Mouse (Mus musculus): ENCODE measurements around the gene Dner.
A peak's percentile ranks its signal among the peaks of the same experiment; 100 is the strongest.
"Not testable (repeated sequence)": the region's sequence is repeated elsewhere in the genome, so short reads cannot be mapped to it uniquely, and the experiment has no call there.

The Dner gene

GRCm38 (mm10) chr1:84395928-84396327 is 300.1 kb downstream of the Dner start:
- no peak for DNase-seq (ENCODE audit: low spot score)

GRCm38 (mm10) chr1:84390961-84391360 is 305.1 kb downstream of the Dner start:
- DNase-seq (ENCODE audit: low spot score), result no peak

- DNase-seq (ENCODE audit: low spot score), result no peak
Observed at GRCm38 (mm10) chr1:84387616-84388015, 308.4 kb downstream of the Dner start.

GRCm38 (mm10) chr1:84386481-84387146 is 309.4 kb downstream of the Dner start:
- DNase-seq (ENCODE audit: low spot score), result no peak

- DNase-seq (ENCODE audit: low spot score), result no peak
Observed at GRCm38 (mm10) chr1:84382709-84383108, 313.3 kb downstream of the Dner start.

GRCm38 (mm10) chr1:84382064-84382463 is 314.0 kb downstream of the Dner start:
- DNase-seq (ENCODE audit: low spot score), result no peak

- no peak for DNase-seq (ENCODE audit: low spot score)
Observed at GRCm38 (mm10) chr1:84380895-84381294, 315.1 kb downstream of the Dner start.

- DNase-seq (ENCODE audit: low spot score), result no peak
Observed at GRCm38 (mm10) chr1:84367733-84368132, 328.3 kb downstream of the Dner start.

- DNase-seq (ENCODE audit: low spot score), result peak; percentile 18
Observed at GRCm38 (mm10) chr1:84366553-84366952, 329.5 kb downstream of the Dner start.

- DNase-seq (ENCODE audit: low spot score), result no peak
Observed at GRCm38 (mm10) chr1:84363967-84364366, 332.1 kb downstream of the Dner start, which contains the start of gene Pid1. Gene Pid1, minus strand, starts transcription at chr1:84364180.

GRCm38 (mm10) chr1:84362709-84363617 is 333.1 kb downstream of the Dner start:
- no peak for DNase-seq (ENCODE audit: low spot score)

GRCm38 (mm10) chr1:84362209-84362608 is 333.8 kb downstream of the Dner start:
- no peak for DNase-seq (ENCODE audit: low spot score)

GRCm38 (mm10) chr1:84361389-84361788 is 334.6 kb downstream of the Dner start:
- DNase-seq (ENCODE audit: low spot score), result no peak

- DNase-seq (ENCODE audit: low spot score), result no peak
Observed at GRCm38 (mm10) chr1:84359611-84360500, 336.2 kb downstream of the Dner start.

- no peak for DNase-seq (ENCODE audit: low spot score)
Observed at GRCm38 (mm10) chr1:84357216-84357615, 338.8 kb downstream of the Dner start.

- DNase-seq (ENCODE audit: low spot score), result no peak
Observed at GRCm38 (mm10) chr1:84350262-84350661, 345.8 kb downstream of the Dner start.

GRCm38 (mm10) chr1:84347796-84348476 is 348.1 kb downstream of the Dner start:
- DNase-seq (ENCODE audit: low spot score), result no peak

GRCm38 (mm10) chr1:84332797-84333196 is 363.2 kb downstream of the Dner start:
- DNase-seq (ENCODE audit: low spot score), result not testable (repeated sequence)

GRCm38 (mm10) chr1:84331861-84332260 is 364.2 kb downstream of the Dner start:
- not testable (repeated sequence) for DNase-seq (ENCODE audit: low spot score)

- no peak for DNase-seq (ENCODE audit: low spot score)
Observed at GRCm38 (mm10) chr1:84325309-84325708, 370.7 kb downstream of the Dner start.

- DNase-seq (ENCODE audit: low spot score), result no peak
Observed at GRCm38 (mm10) chr1:84321327-84321726, 374.7 kb downstream of the Dner start.

Measured in left cerebral cortex, adult 11 months (tissue).